Mouse (Mus musculus) bone marrow, adult 2 months (tissue): ENCODE measurements around the gene Krtap1-5.

Source experiments
- CTCF ChIP-seq: fragments of 200-500 bp; IDR thresholded peaks from 2 replicates; pipeline ENCODE4 v1.5.1; 2011; ENCODE audit warnings: low read length, control low read depth; ENCODE audit not compliant: control insufficient read depth, insufficient read depth
- POLR2A ChIP-seq: fragments of 200-500 bp; IDR thresholded peaks from 2 replicates; pipeline ENCODE4 v1.6.1; 2011; ENCODE audit warnings: low read depth, mild to moderate bottlenecking, control low read depth, low read length, borderline replicate concordance; ENCODE audit not compliant: control insufficient read depth

- no peak for TF ChIP-seq POLR2A
- TF ChIP-seq CTCF: no peak
These were observed 39.5 kb upstream of the Krtap1-5 start, which contains the start of gene Gm11562 for GRCm38 (mm10) chr11:99620335-99620734.
